Mouse (Mus musculus): ENCODE data around the gene Dhx32.

The Dhx32 gene

DNA sequence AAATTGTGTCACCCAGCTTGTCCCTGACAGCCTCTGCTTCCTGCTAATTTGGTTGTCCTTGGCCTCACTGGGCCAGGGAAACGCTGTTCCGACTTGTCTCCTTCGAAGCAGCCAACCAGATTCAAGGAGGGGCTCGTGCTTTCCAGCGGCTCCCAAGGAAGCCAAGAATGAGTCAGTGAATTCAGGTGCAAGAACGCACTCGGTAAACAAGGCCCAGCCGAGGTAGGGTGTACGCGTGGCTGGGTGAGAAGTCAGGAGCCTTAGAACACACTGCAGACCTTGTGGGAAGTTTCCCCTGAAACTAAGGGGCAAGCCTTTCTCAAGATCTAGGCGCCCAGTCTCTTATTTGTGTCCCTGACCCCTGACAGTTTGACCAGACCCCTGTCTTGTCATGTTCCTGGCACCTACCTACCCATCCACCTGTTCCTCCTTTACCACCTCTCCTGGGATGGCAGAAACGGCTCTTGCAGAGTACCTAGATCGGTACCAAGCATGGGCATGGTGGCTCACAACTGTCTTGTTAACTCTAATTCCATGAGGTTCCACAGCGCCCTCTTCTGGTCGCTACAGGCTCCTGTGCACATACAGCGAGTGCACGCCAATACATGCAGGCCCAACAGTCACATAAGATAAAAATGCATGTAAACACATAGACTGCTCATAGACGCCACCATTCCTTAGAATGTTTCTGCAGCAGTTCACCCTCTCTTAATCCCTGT lies at the start of gene Dhx32:
Dhx32 (minus strand) TSS at position 10 of the 719 bp plus-strand sequence.
- DNase-seq (ENCODE audit: low spot score in 2 of 2): peak; percentile 54 to 69

DNA sequence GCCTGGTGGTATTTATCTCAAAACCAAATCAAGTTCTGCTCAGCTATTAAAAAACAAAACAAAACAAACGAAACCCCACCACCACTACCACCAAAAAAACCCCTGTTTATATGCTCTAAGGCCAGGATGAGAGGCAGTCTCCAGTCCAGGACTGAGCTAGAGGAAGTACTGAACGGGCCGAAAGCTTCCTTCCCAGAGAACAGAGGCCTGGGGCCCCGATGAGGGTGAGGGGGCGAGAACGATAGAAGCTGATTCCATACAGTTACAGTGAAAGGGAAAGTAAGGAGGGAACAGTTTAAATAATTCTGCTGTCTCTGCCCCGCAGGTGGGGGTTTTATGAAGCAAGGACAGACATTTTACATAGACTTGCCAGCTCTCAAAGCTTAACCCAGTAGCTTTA lies 47.1 kb upstream of the Dhx32 start:
- DNase-seq (ENCODE audit: low spot score in 2 of 2): no peak

DNA sequence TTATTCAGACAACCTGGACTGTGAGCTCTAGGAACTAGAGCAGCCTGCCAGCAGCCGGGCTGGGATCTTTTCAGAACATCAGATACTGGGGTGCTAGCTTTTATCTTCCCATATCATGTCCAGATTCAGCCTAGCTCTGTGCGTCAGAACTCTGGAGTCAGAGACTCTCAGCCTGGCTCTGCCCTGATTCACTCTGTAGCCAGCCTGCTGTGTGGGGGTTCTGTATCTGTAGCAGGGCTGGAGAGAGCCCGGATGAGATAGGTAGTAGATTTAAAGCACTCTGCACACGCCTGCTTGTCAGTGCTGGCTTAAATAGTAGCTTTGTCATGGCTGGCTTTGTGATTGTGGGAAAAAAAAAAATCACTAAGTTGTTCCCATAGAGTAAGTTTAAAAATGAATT lies 46.0 kb upstream of the Dhx32 start:
- DNase-seq (ENCODE audit: low spot score in 2 of 2): peak; percentile 14

DNA sequence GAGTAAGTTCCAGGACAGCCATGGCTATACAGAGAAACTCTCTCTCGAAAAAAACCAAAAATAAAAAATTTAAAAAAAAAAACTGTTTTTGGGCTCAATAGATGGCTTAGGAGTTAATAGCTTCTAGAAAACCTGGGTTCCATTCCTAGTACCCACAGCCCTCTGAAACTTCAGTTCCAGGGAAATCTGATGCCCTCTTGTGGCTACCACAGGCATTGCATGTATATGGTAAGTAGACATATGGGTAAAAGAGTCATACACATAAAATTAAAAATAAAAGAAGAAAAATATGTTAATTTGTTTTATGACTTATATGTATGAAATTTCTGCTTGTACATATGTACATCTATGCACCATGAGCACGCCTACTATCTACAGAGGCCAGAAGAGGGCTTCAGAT lies 42.1 kb upstream of the Dhx32 start:
- DNase-seq (ENCODE audit: low spot score in 2 of 2): no peak

DNA sequence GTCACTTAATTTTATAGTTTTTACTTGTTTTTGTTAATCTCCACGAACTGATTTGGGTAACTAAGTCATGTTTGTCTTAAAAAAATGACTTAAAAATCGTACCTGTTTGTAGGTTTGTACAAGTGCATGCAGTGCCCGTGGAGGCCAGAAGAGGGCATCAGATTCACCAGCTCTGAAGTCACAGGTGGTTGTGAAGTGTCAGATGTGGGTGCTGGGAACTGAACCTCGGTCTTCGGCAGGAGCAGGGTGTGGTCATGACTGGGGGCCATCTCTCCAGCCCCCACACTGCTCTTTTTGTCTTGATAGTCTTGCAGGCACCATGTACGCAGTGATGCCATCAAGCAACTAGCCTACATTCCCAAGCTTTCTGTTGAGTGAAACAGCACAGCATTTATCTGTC lies 41.2 kb upstream of the Dhx32 start:
- DNase-seq (ENCODE audit: low spot score in 2 of 2): no peak

DNA sequence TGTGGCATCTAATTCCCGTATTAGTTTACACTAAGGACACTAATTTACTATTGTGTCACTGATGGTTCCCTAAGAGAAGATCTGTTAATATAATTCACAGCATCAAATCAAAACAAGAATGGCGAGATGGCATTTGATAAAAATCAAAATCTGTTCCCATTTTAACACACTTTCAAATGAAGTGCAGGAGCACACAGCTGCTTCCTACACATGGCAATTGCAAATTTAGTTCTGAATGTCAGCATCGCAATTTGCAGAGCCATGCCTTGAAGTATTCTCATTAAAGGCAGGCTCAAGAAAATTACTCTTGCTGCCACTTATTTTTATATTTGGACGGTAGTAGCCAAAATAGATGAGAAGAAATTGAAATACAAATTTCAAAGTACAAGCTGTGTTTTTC lies 30.8 kb upstream of the Dhx32 start:
- no peak for DNase-seq (ENCODE audit: low spot score in 2 of 2)

DNA sequence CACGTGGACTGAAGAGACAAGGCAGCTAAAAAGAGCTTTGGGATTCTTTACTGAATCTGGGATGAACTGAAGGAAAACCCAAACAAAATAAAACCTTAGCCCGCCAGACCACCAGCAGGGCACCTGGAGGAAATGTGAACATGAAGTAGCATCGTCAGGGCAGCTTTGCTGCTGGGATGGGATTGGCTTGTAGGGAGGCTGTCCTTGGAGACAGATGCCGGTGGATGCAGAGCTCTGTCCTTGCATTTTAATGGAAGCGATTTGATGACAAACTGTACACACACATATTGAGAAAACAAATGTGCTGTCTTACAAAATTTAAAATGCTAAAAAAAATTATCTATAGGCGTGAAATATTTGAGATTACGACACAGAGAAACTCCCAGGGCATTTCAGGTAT lies 30.4 kb upstream of the Dhx32 start:
- no peak for DNase-seq (ENCODE audit: low spot score in 2 of 2)

DNA sequence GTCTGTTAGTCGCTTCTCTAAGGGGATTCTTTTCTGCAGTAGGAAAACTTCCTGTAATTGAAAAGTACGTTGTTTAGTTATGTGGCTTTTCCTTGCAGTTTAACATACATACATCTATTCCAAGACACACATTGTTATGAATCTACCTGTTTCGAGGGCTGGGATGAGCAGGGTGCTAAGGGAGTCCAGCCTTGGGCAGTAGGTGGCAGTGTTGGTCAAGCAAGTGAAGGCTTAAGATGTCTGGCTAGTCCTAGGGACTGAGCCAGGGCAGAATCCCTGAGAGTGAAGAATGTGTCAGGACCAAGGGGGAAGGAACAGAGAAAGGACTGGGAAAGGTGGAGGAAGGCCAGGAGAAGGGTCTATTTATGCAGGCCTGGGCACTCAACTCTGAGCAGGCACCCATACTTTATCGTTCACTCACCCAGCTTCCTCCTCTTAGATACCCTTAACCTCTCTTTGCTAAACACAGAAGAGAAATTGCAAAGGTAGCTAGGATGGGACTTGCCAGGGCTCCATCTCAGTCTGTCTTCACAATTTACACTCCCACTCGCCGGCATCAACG lies 23.2 kb upstream of the Dhx32 start:
- DNase-seq (ENCODE audit: low spot score in 2 of 2): peak; percentile 81 to 83

DNA sequence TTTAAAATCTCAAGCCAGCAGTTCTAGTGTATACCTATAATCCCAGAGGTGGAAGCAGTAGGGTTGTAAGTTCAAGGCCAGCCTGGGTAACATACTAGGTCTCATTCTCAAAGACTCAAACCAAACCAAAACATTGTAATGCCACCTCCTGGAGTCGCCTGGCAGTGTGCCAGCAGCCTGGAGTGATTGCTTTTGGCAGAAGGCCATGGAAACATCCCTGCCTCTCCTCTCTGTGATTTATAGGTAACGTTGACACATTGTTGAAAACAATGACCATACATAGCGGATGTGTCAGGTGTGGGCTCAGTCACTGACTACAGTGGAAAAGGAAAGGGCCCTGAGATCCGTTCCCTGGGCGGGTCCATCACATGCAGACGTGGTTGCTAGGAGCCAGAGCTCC lies 19.3 kb upstream of the Dhx32 start:
- DNase-seq (ENCODE audit: low spot score in 2 of 2): no peak

DNA sequence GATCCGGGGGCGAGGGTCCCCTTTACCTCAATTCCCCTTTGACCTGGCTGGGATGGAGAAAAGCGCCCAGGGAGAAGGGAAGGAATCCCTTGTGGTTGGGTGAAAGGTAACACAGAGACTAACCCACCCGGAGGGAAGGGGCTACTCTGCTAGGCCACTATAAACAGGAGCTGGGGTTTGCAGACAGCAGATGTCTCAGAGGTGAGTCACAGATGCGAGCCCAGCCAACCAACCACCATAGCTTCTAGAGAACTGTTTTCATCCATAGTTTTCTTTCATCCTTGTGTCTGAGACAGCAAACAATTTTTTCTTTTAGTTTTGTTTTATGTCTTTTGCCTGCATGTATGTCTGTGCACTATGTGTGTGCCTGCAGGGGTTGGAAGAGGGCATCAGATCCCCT lies 17.4 kb upstream of the Dhx32 start:
- DNase-seq (ENCODE audit: low spot score in 2 of 2): no peak

DNA sequence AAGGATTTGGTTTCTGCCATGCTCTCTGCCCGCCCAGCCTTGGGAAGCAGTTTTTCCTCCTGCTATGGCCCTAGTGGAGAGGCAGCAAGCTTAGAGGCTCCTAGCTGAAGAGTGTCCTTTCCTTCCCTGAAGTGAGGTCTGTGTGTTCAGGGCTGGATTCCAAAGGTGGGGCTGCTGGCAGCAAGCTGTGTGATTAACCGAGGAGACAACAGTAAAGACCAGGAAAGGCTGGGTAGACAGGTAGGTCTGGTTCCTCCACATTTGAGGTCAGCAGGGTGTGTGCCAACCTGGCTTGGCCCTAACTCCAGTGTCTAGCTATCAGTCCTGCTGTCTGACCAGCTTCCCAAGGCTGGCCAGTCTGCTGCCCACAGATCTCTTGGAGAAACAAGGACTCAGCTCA lies 12.2 kb upstream of the Dhx32 start:
- DNase-seq (ENCODE audit: low spot score in 2 of 2): no peak

DNA sequence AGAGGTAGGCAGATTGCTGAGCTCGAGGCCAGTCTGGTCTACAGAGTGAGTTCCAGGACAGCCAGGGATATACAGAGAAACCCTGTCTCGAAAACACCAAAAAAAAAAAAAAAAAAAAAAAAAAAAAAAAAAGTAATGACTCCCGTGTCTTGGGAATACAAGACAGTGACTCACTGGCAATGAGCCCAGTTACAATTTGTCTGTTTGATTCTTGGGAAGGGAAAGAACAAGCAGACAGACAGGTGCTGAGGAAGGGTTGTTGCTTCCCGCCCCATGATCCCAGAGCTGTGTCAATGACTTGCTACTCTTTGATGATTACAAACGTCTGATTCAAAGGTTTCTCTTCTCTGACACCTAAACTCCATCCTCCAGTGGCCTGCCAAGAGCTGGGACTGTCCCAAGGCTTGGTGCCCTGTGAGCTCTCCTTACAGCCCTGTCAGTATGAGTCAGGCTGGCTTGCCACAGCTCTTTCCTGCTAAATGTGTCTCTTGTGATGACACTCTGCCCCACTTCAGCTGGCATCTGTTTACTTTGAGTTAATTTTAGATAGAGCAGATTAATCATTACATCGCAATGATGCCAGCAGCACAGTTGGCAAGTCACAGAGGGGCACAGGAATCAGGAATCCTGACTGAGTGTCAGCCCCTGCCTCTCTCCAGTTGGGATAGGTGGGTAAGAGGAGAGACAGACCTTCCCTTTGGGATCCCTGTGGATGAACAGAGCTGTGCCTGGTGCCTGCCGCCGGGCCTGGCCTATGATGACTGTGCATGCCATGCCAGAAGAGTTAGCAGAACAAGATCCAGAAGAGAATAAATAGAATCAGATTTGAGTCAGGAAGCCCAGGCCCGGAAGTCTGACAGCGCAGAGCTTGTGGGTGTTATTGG lies 11.0 kb upstream of the Dhx32 start:
- peak; percentile 33 to 53 for DNase-seq (ENCODE audit: low spot score in 2 of 2)

DNA sequence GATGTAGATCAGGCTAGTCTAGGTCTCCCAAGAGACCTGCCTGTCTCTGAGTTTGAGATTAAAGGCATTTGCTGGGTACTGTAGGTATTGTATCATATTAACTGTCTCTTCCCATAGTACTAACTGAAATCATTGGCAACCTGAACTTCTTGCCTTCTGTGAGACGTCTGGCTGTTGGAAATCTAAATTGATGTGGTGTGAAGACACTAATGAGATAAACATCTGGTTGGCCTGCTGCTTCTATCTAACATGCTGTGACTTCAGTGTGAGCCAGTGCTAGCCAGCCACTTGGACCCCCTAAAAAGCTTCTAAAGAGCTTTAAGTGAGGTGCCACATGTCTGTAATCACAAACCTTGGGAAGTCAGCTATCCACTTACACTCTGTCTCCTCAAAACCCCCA lies 10.2 kb upstream of the Dhx32 start:
- DNase-seq (ENCODE audit: low spot score in 2 of 2): no peak

DNA sequence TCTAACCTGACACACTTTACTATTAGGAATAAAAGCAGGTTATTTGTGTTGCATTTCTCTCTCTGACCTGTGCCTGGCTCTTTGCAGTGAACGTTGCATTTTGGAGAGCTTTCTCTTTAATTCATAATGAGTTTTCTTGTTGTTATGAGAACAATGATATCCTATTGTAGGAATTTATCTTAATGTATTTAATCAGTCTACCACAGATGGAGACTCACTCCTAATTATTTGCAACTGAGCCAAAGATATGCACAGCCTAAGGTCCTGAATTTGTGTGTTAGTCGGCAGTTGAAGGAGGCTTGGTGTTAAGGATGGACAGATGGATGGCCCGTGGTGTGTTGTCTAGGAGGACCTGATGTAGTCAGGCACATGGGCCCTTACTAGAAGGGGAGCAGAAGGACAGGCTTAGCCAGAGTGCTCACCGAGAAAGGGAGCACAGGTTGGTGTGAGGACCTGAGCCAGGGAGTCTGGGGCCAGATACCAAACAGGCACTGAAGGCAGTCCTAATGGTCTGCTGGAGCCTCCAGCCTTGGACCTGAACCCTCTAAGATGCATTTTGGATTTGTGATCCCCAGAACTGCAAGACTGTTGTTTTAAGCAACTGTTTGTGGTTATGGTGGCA lies 8.2 kb upstream of the Dhx32 start:
- DNase-seq (ENCODE audit: low spot score in 2 of 2): no peak

DNA sequence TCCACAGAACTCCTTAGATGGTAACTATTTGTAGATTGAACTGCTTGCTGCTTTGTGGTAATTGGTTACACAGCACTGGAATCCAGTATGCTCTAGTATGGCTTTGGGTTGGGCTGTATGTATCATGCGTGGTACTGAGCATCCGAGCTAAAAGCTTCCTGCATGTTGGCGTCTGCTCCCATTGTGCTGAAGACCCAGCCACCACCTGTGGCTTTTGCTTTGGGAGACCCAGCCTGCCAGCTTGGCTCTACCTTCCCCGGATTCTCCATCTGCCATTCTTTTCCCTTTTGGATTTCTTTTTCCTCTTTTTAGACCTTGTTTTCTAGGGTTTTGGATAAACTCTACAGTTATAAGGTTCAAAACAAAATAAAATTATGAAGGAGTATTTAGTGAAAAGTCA lies 7.6 kb upstream of the Dhx32 start:
- no peak for DNase-seq (ENCODE audit: low spot score in 2 of 2)

DNA sequence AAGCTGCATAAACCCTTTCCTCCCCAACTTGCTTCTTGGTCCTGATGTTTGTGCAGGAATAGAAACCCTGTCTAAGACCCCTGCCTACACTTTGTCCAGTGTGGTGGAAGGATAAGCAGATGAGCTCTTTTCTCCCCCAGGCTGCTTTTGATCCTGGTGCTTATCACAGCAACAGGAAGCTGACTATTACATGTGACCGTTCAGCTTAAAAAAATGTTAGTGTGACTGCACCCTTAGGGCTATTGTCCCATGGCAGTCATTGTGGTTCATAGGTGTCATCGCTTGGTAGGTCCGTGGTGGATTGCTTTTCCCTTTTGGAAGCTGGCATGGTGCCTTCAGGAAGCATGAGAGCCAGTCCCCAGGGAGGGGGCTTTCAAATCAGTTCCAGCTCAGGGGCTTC lies 5.6 kb upstream of the Dhx32 start:
- DNase-seq (ENCODE audit: low spot score in 2 of 2): no peak

DNA sequence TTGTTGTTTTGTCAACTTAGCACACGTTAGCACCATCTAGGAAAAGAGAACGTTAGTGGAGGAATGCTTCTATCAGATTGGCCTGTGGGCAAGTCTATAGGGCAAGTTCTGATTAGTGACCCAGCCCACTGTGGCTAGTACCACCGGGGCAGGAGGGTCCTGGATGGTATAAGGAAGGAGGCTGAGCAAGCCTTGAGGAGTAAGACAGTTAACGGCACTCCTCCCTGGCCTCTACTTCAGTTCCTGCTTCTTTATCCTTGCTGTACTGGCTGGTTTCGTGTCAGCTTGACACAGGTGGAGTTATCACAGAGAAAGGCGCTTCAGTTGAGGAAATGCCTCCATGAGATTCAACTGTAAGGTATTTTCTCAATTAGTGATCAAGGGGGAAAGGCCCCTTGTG lies 5.0 kb upstream of the Dhx32 start:
- no peak for DNase-seq (ENCODE audit: low spot score in 2 of 2)

DNA sequence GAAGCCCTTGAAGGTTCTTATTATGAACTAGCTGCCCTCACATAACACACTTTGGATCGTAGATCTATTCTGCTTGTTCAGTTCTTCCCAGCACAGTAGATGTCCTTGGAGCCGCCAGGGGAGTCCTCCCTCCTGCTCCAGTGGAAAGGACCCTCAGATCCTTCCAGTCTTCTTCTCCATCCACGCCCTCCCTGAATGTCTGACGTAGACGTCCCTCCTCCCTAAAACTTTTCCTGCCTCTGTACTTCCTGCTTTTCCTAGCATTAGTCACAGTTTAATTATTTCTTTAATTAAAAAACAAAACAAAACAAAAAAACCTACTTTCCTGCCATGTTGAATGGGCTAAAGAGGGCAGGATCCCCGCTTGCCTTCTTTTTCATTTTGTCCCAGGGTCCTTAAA lies 535 bp downstream of the Dhx32 start:
- DNase-seq (ENCODE audit: low spot score in 2 of 2): no peak

DNA sequence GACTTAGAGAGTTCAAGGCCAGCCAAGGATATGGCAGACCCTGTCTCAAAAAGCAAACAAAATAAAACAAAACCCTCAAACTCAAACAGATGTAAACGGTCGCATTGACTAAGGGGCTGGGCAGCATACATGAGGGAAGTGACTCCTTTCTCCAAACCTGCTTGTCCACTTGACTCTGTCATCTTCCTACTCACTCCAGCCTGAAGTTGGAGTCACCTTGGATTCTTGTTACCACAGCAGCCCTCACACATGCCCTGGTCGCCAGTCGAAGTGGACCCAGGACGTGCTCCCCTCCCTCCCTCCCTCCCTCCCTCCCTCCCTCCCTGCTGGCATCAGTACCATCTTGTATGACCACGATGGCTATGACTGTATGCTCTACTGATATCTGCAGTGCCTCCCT lies 943 bp downstream of the Dhx32 start:
- no peak for DNase-seq (ENCODE audit: low spot score in 2 of 2)

DNA sequence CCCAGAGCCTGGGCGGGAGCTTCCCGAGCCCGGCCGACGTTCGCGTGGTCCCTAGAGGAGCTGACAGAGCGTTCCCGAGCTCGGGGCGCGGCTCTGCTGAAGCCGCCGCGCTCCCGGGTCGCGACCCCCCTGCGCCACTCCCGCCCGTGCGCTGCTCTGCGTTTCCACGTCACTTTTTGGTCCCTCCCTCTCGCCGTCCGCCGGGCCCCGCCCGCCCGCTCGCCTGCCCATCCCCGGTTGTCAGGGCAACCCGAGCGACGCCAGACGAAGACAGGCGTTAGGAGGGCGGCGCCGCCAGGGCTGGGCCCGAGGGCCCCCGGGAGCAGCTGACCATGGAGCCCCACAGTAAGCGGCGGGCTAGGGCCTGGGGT lies 5.9 kb downstream of the Dhx32 start, which contains the start of gene Fank1:
Fank1 (plus strand) TSS at position 236 of the 371 bp plus-strand sequence.
- DNase-seq (ENCODE audit: low spot score in 2 of 2): peak; percentile 81 to 87

DNA sequence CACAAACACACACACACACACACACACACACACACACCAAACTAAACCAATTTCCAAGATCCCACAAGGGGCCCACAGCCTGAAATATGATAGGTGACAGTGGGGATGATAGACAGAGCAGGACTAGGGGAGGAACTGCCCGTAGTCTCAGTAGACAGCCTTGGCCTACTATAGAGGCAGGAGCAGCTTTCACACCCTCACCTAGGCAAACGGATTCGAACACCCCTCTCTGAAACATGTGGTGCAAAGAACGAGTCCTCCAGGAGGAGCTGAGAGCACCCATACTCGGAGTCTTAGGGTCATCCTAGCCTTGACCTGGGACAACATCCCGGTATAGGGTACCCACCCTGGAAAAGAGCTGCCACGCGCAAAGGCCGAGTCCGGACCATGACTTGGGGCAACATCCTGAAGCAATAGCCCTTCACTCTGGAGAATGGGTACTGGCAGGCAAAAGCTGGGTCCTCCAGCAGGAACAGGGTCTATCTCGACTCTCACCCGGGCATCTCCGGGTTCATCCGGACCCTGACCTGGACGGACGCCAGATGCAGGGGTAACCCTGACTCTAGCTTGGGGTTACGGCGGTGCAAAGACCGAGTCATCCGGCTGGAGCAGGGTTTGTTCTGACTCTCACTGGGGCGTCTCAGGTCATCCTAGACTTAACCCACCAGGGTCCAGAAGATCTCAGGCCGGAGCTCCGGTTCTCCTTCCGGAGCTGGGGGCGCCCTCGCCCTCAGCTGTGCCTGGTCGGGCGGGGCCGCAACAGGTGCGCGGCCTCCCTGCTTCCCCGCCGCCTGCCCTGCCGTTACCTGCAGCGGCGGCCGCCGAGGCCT lies 6.5 kb downstream of the Dhx32 start:
- no peak for DNase-seq (ENCODE audit: low spot score in 2 of 2)

DNA sequence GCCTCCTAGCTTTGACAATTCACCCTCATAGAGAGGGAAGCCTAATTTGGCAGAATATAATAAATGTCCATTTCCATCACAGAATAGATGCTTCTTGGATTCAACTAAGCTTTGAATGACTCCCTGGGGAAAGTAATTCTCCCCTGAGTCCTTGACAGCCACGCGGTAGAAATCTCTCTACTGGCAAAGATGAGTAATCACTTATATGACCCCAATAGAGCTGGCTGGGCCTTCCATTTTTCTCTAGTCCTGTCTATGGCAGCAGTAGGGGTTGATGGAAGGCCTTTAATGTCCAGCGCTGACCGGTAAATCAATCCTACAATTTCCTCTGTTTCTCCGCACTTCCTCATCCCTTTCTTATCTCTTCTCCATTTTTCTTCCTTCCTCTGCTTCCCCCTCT lies 7.3 kb downstream of the Dhx32 start:
- DNase-seq (ENCODE audit: low spot score in 2 of 2): no peak

Measured in right cerebral cortex, adult 2 months (tissue).